Mouse (Mus musculus) embryonic facial prominence, embryonic 14.5 days (tissue): ENCODE measurements at regions not wholly inside any gene's neighbourhood (a gene's known extent, or its start where the extent isn't known, plus 50 kb on each side); places are given as distances from the start of the nearest gene placed in this dataset.

ENCODE experiments used
- ATAC-seq: fragments of 200-750 bp; cut with Nextera tagmentation; 2 replicates; pipeline ENCODE4 v1.8.0; 2017; ENCODE audit warnings: low read depth, moderate number of reproducible peaks, moderate TSS enrichment
- DNase-seq: peaks from one replicate; pipeline ENCODE4 v3.0.0-alpha.2; 2015; ENCODE audit warnings: low spot score
- H3K27ac ChIP-seq: fragments of 300-500 bp; sonication (generic); replicated peaks from 2 replicates; pipeline ENCODE4 v1.5.1; 2014; ENCODE audit warnings: low read depth, mild to moderate bottlenecking, low read length, moderate library complexity
- H3K27me3 ChIP-seq: fragments of 300-500 bp; sonication (generic); replicated peaks from 2 replicates; pipeline ENCODE4 v1.6.1; 2014; ENCODE audit warnings: low read length; ENCODE audit not compliant: control insufficient read depth, insufficient read depth
- H3K36me3 ChIP-seq: fragments of 300-500 bp; sonication (generic); 2 replicates; pipeline ENCODE4 v1.6.1; 2014; ENCODE audit warnings: low read length, mixed read lengths; ENCODE audit not compliant: control insufficient read depth, insufficient read depth
- H3K4me1 ChIP-seq: fragments of 300-500 bp; sonication (generic); 2 replicates; pipeline ENCODE4 v1.6.1; 2014; ENCODE audit warnings: antibody characterized with exemption, low read length; ENCODE audit not compliant: control insufficient read depth, insufficient read depth
- H3K4me2 ChIP-seq: fragments of 300-500 bp; sonication (generic); 2 replicates; pipeline ENCODE4 v1.6.1; 2014; ENCODE audit warnings: low read depth, mild to moderate bottlenecking, low read length, moderate library complexity, mixed read lengths
- H3K4me3 ChIP-seq: fragments of 300-500 bp; sonication (generic); 2 replicates; pipeline ENCODE4 v1.5.1; 2014; ENCODE audit warnings: low read depth, mild to moderate bottlenecking, low read length
- H3K9ac ChIP-seq: fragments of 300-500 bp; sonication (generic); 2 replicates; pipeline ENCODE4 v1.6.1; 2014; ENCODE audit warnings: low read depth, mild to moderate bottlenecking, low read length, moderate library complexity, mixed read lengths
- H3K9me3 ChIP-seq: fragments of 300-500 bp; sonication (generic); 2 replicates; pipeline ENCODE4 v1.6.1; 2016; ENCODE audit warnings: low read length; ENCODE audit not compliant: control insufficient read depth
- WGBS: fragments of 180-500 bp; shearing (Covaris S2); extraction: QIAGEN DNeasy Blood & Tissue Kit; methylation state at CpG from one replicate; pipeline ENCODE4 v1.1.7; 2014; 5-methylcytosine and 5-hydroxymethylcytosine counted together

DNA sequence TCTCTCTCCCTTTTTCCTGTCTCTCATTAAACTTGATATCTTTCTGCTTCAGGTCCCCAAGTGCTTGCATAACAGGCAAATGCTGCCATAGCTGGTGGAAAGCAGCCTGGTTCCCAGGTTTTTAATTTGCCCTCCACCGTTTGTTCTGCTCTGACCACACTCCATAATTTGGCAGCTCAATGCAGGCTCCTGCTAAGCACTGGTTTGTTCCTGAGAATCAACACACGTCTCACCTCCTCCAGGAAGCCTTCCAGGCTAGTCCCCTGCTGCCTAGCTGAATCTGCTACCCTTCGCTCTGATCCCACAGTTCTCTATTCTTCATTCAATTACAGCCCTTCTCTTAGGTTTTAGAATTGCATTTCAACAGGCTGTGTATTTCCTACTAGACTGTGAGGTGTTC, 152.4 kb upstream of the Ppp2r3a start:
- Histone ChIP-seq H3K9me3 (no peaks in the 10 kb centered on the region), H3K27ac (no peak overlapping the region), H3K4me2 (no peak overlapping the region), H3K27me3 (no peaks in the 10 kb centered on the region), H3K4me3 (no peak overlapping the region), H3K36me3 (no peaks in the 10 kb centered on the region), H3K9ac (no peak overlapping the region), H3K4me1 (no peaks in the 10 kb centered on the region)
- DNase-seq (no peak), ATAC-seq (no peak)
- 67% methylated on average over 3 of the region's 3 CpGs for WGBS

GRCm38 (mm10) chr9:101402544-101403194, 151.1 kb upstream of the Ppp2r3a start:
- Histone ChIP-seq H3K9me3 (no peaks in the 10 kb centered on the region), H3K4me1 (no peaks in the 10 kb centered on the region)
- WGBS, result 74% methylated on average over 9 of the region's 9 CpGs

GRCm38 (mm10) chr9:101401416-101401815, 149.8 kb upstream of the Ppp2r3a start:
- no peak overlapping the region for H3K27ac ChIP-seq
- no peak overlapping the region for H3K4me3 ChIP-seq
- no peaks in the 10 kb centered on the region for H3K9me3 ChIP-seq
- H3K9ac ChIP-seq, result no peak overlapping the region
- H3K4me2 ChIP-seq, result no peak overlapping the region
- H3K36me3 ChIP-seq, result no peaks in the 10 kb centered on the region
- ATAC-seq (no peak), DNase-seq (no peak)
- WGBS, result 81% methylated on average over 9 of the region's 9 CpGs
- no peaks in the 10 kb centered on the region for H3K27me3 ChIP-seq
- H3K4me1 ChIP-seq, result no peaks in the 10 kb centered on the region

More at GRCm38 (mm10) chr9:101402544-101403194, 151.1 kb upstream of the Ppp2r3a start:
- no peak overlapping the region for H3K4me2 ChIP-seq
- H3K36me3 ChIP-seq, result no peaks in the 10 kb centered on the region
- no peak for DNase-seq
- no peak overlapping the region for H3K9ac ChIP-seq
- no peak for ATAC-seq
- H3K27me3 ChIP-seq, result no peaks in the 10 kb centered on the region
- no peak overlapping the region for H3K4me3 ChIP-seq
- H3K27ac ChIP-seq, result no peak overlapping the region

- Histone ChIP-seq H3K27me3 (no peaks in the 10 kb centered on the region), H3K9ac (no peak overlapping the region), H3K9me3 (no peaks in the 10 kb centered on the region), H3K4me3 (no peak overlapping the region), H3K4me1 (no peaks in the 10 kb centered on the region), H3K27ac (no peak overlapping the region), H3K4me2 (no peak overlapping the region), H3K36me3 (no peaks in the 10 kb centered on the region)
- 69% methylated on average over 3 of the region's 3 CpGs for WGBS
- DNase-seq, result no peak
- ATAC-seq, result no peak
Measured at GRCm38 (mm10) chr9:101398858-101399257, 147.3 kb upstream of the Ppp2r3a start.

DNA sequence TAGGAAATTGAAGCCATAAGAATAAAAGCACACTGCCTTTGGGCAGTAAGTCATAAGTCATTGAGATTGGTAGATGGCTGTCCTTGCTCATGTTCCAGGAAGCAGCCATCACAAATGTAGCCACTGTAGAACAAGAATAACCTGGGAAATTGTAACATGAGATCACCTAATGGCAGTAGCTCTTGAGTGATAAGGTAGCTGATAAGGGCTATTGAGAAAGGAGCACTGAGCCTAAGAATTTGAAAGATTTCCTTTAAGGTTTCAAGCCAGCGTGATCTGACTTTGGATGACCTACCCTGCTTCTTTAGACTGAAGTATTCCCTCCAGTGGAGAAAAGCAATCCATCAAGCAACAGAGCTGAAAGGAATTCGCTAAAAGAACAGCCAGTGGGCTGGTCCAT, 117.8 kb upstream of the Ppp2r3a start:
- H3K4me2 ChIP-seq, result no peak overlapping the region
- H3K9ac ChIP-seq, result no peak overlapping the region
- no peak overlapping the region for H3K4me3 ChIP-seq
- ATAC-seq (no peak), DNase-seq (no peak)
- 65% methylated on average over 2 of the region's 2 CpGs for WGBS
- H3K27me3 ChIP-seq, result no peaks in the 10 kb centered on the region
- no peaks in the 10 kb centered on the region for H3K9me3 ChIP-seq
- H3K36me3 ChIP-seq, result no peaks in the 10 kb centered on the region
- no peaks in the 10 kb centered on the region for H3K4me1 ChIP-seq
- H3K27ac ChIP-seq, result no peak overlapping the region

- DNase-seq (no peak), ATAC-seq (peak; percentile 41; the same call in 1 of the 2 replicates)
- no peak overlapping the region for H3K9ac ChIP-seq
- no peaks in the 10 kb centered on the region for H3K9me3 ChIP-seq
- H3K27ac ChIP-seq, result no peak overlapping the region
- no peaks in the 10 kb centered on the region for H3K4me1 ChIP-seq
- 70% methylated on average over 6 of the region's 6 CpGs for WGBS
- no peak overlapping the region for H3K4me3 ChIP-seq
- no peaks in the 10 kb centered on the region for H3K36me3 ChIP-seq
- H3K4me2 ChIP-seq, result no peak overlapping the region
- no peaks in the 10 kb centered on the region for H3K27me3 ChIP-seq
Measured at GRCm38 (mm10) chr9:101356607-101357006, 105.0 kb upstream of the Ppp2r3a start.

DNA sequence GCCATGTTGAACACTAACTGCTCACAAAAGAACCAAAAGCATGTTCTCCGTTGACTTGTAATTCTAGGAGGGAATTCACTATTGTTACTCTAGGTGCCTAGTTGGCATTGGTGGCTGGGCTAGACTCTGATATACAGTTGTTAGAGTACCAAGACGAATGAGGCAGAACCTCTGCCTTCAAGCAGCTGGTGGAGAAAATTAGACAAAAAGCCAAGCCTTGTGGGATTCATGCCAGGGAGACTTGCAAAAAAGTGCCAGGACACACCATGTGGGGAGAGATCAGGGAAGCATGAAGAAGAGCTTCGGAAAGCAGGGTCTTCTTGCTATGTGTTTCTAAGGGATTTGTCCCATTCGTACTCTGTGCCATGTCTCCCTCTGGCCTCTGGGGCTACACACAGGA, 97.2 kb upstream of the Ppp2r3a start:
- ATAC-seq, result no peak
- no peak overlapping the region for H3K27ac ChIP-seq
- no peak overlapping the region for H3K9ac ChIP-seq
- no peaks in the 10 kb centered on the region for H3K36me3 ChIP-seq
- H3K9me3 ChIP-seq, result no peaks in the 10 kb centered on the region
- H3K27me3 ChIP-seq, result no peaks in the 10 kb centered on the region
- no peaks in the 10 kb centered on the region for H3K4me1 ChIP-seq
- WGBS, result 89% methylated on average over 4 of the region's 4 CpGs
- H3K4me3 ChIP-seq, result no peak overlapping the region
- no peak for DNase-seq
- H3K4me2 ChIP-seq, result no peak overlapping the region

DNA sequence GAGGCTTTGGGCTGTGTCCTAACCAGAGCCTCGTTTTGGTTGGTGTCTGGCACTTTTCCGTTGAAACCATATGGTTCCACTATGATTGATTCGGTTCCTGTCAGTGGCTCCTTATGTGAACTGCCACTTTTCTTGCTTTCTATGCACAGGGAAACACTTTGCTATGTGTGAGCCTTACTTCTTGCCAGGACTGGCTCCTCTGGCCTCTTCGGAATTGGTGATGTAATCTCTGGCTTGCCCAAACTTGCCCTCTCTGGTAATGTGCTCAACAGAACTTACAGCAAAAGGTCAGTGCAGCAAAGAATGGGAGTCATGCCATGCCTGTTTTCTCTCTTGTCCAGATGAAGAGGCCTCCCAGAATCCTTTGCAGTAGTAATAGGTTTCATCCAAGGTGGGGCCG, 91.3 kb upstream of the Ppp2r3a start:
- H3K9me3 ChIP-seq, result no peaks in the 10 kb centered on the region
- H3K9ac ChIP-seq, result no peak overlapping the region
- ATAC-seq (no peak), DNase-seq (peak; percentile 3)
- no peak overlapping the region for H3K4me3 ChIP-seq
- no peak overlapping the region for H3K4me2 ChIP-seq
- H3K4me1 ChIP-seq, result no peaks in the 10 kb centered on the region
- no peaks in the 10 kb centered on the region for H3K27me3 ChIP-seq
- no peaks in the 10 kb centered on the region for H3K36me3 ChIP-seq
- 68% methylated on average over 5 of the region's 5 CpGs for WGBS
- no peak overlapping the region for H3K27ac ChIP-seq

GRCm38 (mm10) chr9:101340796-101341465, 89.3 kb upstream of the Ppp2r3a start:
- DNase-seq (peak; percentile 36), ATAC-seq (no peak)
- no peak overlapping the region for H3K4me2 ChIP-seq
- 51% methylated on average over 11 of the region's 11 CpGs for WGBS
- H3K9me3 ChIP-seq, result no peaks in the 10 kb centered on the region
- H3K36me3 ChIP-seq, result no peaks in the 10 kb centered on the region
- no peak overlapping the region for H3K27ac ChIP-seq
- no peaks in the 10 kb centered on the region for H3K4me1 ChIP-seq
- no peak overlapping the region for H3K4me3 ChIP-seq
- no peaks in the 10 kb centered on the region for H3K27me3 ChIP-seq
- H3K9ac ChIP-seq, result no peak overlapping the region
